Mouse (Mus musculus): ENCODE data around the gene Prl2c3.
"Not testable (repeated sequence)": the region's sequence is repeated elsewhere in the genome, so short reads cannot be mapped to it uniquely, and the experiment has no call there.

Prl2c3 gene

DNA sequence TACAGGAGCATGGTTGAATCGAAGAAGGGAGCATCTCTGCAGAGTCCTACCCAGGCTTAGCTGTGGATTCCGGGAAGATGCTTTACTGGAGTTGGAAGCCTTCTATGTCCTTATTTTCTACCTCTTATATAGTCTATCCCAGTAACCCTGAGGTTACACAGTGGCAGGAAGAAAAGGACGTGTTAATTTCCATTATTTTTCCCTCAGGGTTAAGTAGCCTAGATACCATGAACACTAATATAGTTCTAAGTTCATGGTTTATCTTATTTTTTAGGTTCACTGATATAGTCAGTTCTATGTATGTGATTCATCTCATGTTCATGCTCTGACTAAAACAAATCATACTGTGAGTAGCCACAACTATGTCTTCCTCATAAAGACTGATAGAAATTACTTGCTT, at the start of gene Prl2c3:
Prl2c3 (minus strand) TSS at position 101 of the 400 bp plus-strand sequence.
- not testable (repeated sequence) for DNase-seq

DNA sequence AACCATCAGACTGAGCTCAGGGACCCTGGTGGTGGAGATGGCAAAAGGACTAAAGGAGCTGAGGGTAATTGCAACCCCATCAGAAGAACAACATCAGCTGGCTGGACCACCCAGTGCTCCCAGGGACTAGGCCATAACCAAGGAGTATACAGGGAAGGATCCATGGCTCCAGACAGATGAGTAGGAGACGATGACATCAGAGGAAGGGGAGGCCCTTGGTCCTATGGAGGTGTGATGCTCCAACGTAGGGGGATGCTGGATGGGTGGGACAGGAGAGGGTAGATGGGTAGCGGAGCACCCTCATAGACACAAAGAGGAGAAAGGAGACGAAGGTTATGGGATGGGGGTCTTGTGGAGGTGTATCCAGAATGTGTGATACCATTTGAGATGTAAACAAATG, 48.4 kb upstream of the Prl2c3 start:
- DNase-seq: not testable (repeated sequence)

- not testable (repeated sequence) for DNase-seq
Observed at GRCm38 (mm10) chr13:12844701-12845100, 44.8 kb upstream of the Prl2c3 start.

DNA sequence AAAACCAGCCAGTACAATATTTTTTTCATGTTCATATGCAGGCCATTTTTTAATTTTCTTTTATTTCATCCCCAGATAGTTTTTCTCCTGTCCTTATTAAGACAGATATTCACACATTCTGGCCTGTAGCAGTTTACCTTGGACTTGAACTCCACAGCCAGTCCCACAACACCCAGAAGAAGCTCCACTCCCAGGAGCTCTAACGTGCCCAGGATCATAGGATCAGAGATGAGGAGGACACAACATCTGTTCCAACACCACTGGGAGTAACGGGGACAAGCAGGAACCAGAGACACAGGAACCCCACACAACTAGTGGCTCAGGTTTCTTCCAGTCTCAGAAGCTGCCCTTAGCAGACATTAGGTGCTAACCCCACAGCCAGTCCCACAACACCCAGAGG, 37.7 kb upstream of the Prl2c3 start:
- not testable (repeated sequence) for DNase-seq

- DNase-seq: no peak
Observed at GRCm38 (mm10) chr13:12831769-12832168, 31.9 kb upstream of the Prl2c3 start.

- DNase-seq: no peak
Observed at GRCm38 (mm10) chr13:12829031-12829430, 29.2 kb upstream of the Prl2c3 start.

- DNase-seq: not testable (repeated sequence)
Observed at GRCm38 (mm10) chr13:12824500-12825176, 24.8 kb upstream of the Prl2c3 start.

DNA sequence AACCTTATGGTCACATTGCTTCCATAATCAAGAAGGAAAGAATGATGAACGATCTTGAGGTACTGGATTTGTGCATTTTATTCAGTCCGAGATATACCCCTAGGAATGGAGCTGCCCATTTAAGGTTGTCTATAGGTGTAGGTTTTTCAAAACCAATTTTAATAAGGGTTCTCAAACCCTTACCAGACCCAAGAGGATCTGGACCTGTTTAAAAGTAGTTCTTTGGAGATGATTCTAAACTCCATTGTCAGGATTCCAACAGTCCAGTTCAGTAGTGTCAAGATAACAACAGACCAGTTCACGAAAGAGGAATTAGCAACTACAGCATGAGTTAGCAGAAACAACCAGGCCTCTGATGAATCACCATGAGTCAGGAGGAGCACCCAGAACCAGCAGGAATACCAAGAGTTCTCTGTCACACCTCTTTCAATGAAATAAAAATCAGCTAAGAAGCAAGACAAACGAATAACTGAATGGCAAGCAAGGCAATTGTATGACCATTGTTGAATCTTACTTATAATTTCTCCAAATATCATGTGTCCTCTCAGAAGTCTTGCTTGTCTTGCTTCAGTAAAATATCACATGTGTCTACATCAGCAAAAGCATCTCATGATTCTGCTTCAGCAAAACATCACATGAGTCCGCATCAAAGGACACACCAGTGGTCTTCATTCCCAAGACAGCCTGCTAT, 14.0 kb upstream of the Prl2c3 start:
- not testable (repeated sequence) for DNase-seq

- DNase-seq: no peak
Observed at GRCm38 (mm10) chr13:12809591-12809990, 9.7 kb upstream of the Prl2c3 start.

- not testable (repeated sequence) for DNase-seq
Observed at GRCm38 (mm10) chr13:12808793-12809512, 9.1 kb upstream of the Prl2c3 start.

DNA sequence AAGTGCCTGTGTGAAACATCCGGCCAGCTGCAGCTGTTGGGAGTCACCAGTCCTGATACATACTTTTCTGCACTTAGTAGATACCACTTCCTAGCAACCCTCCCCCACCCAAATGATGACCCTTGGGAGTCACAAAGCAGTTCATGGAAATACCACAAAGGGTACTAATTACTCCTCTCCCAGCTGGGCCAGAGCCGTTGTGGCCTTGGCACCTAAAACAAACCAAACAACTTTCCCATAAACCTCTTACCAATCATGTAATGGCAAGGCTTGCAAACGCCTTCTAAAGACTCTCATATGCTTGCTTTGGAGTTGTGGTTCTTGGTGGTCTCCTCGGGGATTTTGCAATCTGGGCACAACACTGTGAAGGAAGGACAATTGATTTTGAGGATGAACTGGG, 6.6 kb upstream of the Prl2c3 start:
- not testable (repeated sequence) for DNase-seq

GRCm38 (mm10) chr13:12769442-12770091, 30.3 kb downstream of the Prl2c3 start:
- DNase-seq: not testable (repeated sequence)
